Mouse (Mus musculus) adrenal gland, postnatal 4 days (tissue): ENCODE measurements around the gene Pik3c2a. TPM values are rescaled to one million over a fixed set of nuclear protein-coding genes. Genes with fewer than 3 reads are reported as not detected.

ENCODE experiments used
- DNase-seq, 2 experiments: peaks; one replicate each; pipeline ENCODE4 v3.0.0; 2021 to 2022; ENCODE audit warnings: low spot score in 2 of 2, mixed read lengths in 2 of 2
- total RNA-seq, 2 experiments: library from RNA; stranded (reverse); gene quantifications; 2 replicates each; pipeline ENCODE4 v1.2.3; 2021

Pik3c2a gene
- total RNA-seq, 2 experiments from 2014 or later: 34.5 to 36.2 TPM

- no peak for DNase-seq
Observed at GRCm38 (mm10) chr7:116301144-116301543, 142.1 kb downstream of the Pik3c2a start.

- DNase-seq: no peak
Observed at GRCm38 (mm10) chr7:116298851-116299250, 144.4 kb downstream of the Pik3c2a start.

- DNase-seq: no peak
Observed at GRCm38 (mm10) chr7:116298389-116298788, 144.9 kb downstream of the Pik3c2a start.

- no peak for DNase-seq
Observed at GRCm38 (mm10) chr7:116294961-116295360, 148.3 kb downstream of the Pik3c2a start.

GRCm38 (mm10) chr7:116292377-116292776, 150.9 kb downstream of the Pik3c2a start:
- no peak for DNase-seq

GRCm38 (mm10) chr7:116290559-116290958, 152.7 kb downstream of the Pik3c2a start:
- no peak for DNase-seq

- DNase-seq: no peak
Observed at GRCm38 (mm10) chr7:116288996-116289395, 154.3 kb downstream of the Pik3c2a start.

GRCm38 (mm10) chr7:116287959-116288358, 155.3 kb downstream of the Pik3c2a start:
- no peak for DNase-seq

Other genes starting within 250 kb of the Pik3c2a start
- gene Plekha7, start 135.1 kb downstream of the Pik3c2a start, total RNA-seq: 10 to 100 TPM; 19.0 to 24.8 TPM
- gene Rps13, start 109.3 kb downstream of the Pik3c2a start, total RNA-seq: 100 to 1,000 TPM; 635 to 691 TPM
- 10 to 100 TPM; 31.3 to 33.6 TPM for gene Nucb2, start 60.9 kb upstream of the Pik3c2a start, total RNA-seq